Mouse (Mus musculus) neural tube, embryonic 13.5 days (tissue): ENCODE results near the gene Xk. TPM values are rescaled to one million over a fixed set of nuclear protein-coding genes. Genes with fewer than 3 reads are reported as not detected.
"Not testable (repeated sequence)": the region's sequence is repeated elsewhere in the genome, so short reads cannot be mapped to it uniquely, and the experiment has no call there.

Experiments
- ATAC-seq: fragments of 200-750 bp; cut with Nextera tagmentation; 2 replicates; pipeline ENCODE4 v1.8.0; 2017; ENCODE audit warnings: low read depth, mild to moderate bottlenecking, moderate TSS enrichment, moderate library complexity
- H3K27ac ChIP-seq: fragments of 300-500 bp; sonication (generic); replicated peaks from 2 replicates; pipeline ENCODE4 v1.5.1; 2015; ENCODE audit warnings: moderate library complexity, mild to moderate bottlenecking, inconsistent platforms
- H3K27me3 ChIP-seq: fragments of 300-500 bp; sonication (generic); 2 replicates; pipeline ENCODE4 v1.6.1; 2015; ENCODE audit warnings: mild to moderate bottlenecking, inconsistent platforms
- H3K36me3 ChIP-seq: fragments of 300-500 bp; sonication (generic); 2 replicates; pipeline ENCODE4 v1.6.1; 2015; ENCODE audit warnings: mild to moderate bottlenecking, inconsistent platforms
- H3K4me1 ChIP-seq: fragments of 300-500 bp; sonication (generic); replicated peaks from 2 replicates; pipeline ENCODE4 v1.6.1; 2015; ENCODE audit warnings: inconsistent platforms
- H3K4me2 ChIP-seq: fragments of 300-500 bp; sonication (generic); 2 replicates; pipeline ENCODE4 v1.6.1; 2015; ENCODE audit warnings: inconsistent platforms, mild to moderate bottlenecking, moderate library complexity
- H3K4me3 ChIP-seq: fragments of 300-500 bp; sonication (generic); 2 replicates; pipeline ENCODE4 v1.5.1; 2015; ENCODE audit warnings: mild to moderate bottlenecking, inconsistent platforms
- H3K9ac ChIP-seq: fragments of 300-500 bp; sonication (generic); 2 replicates; pipeline ENCODE4 v1.6.1; 2015; ENCODE audit warnings: moderate library complexity, mild to moderate bottlenecking, inconsistent platforms
- H3K9me3 ChIP-seq: fragments of 300-500 bp; sonication (generic); 2 replicates; pipeline ENCODE4 v1.6.1; 2016; ENCODE audit warnings: inconsistent platforms
- WGBS: fragments of 180-500 bp; shearing (Covaris S2); methylation state at CpG from one replicate; pipeline ENCODE4 v1.1.7; 2015; 5-methylcytosine and 5-hydroxymethylcytosine counted together
- polyA plus RNA-seq: library from polyadenylated mRNA; unstranded; fragments of >200 nt; fragmentation: Nextera tagmentation; extraction: Ambion mirVana; gene quantifications from 2 replicates; pipeline ENCODE4 v1.2.1, GENCODE M21; 2015

Gene Xk
- polyA plus RNA-seq, 1 experiment from 2014 or later = 2.7 TPM

GRCm38 (mm10) chrX:9333035-9333434 lies 60.5 kb downstream of the Xk start:
- not testable (repeated sequence) for H3K27me3 ChIP-seq, H3K4me1 ChIP-seq, H3K9me3 ChIP-seq, H3K9ac ChIP-seq, H3K4me2 ChIP-seq, ATAC-seq, H3K4me3 ChIP-seq, H3K27ac ChIP-seq, H3K36me3 ChIP-seq
- WGBS = 76% methylated on average over 2 of the region's 2 CpGs

- 52% methylated on average over 1 of the region's 1 CpGs for WGBS
These were observed 62.4 kb downstream of the Xk start for GRCm38 (mm10) chrX:9334996-9335395.

GRCm38 (mm10) chrX:9350327-9350726 lies 77.8 kb downstream of the Xk start, which contains the start of gene H2al1k:
Gene H2al1k (plus strand): TSS chrX:9350627.
- H3K9me3 ChIP-seq, H3K4me2 ChIP-seq, ATAC-seq, H3K27ac ChIP-seq, H3K9ac ChIP-seq, H3K27me3 ChIP-seq, H3K36me3 ChIP-seq, H3K4me1 ChIP-seq, H3K4me3 ChIP-seq: not testable (repeated sequence)
- no CpG with 5 or more reads among the region's 2 CpGs for WGBS

More at GRCm38 (mm10) chrX:9334996-9335395, 62.4 kb downstream of the Xk start:
- H3K4me3 ChIP-seq, H3K27ac ChIP-seq, H3K4me2 ChIP-seq, ATAC-seq, H3K27me3 ChIP-seq, H3K36me3 ChIP-seq, H3K4me1 ChIP-seq, H3K9me3 ChIP-seq, H3K9ac ChIP-seq: not testable (repeated sequence)

Other genes with a start within 250 kb of the Xk start
- gene Fthl17e, start 239.3 kb upstream of the Xk start, polyA plus RNA-seq = not detected in 2 replicates
- not detected in 2 replicates for gene Fthl17f, start 209.7 kb upstream of the Xk start, polyA plus RNA-seq
- not detected in 2 replicates for gene 4930402K13Rik, start 168.2 kb upstream of the Xk start, polyA plus RNA-seq
- 1.7 and 1.8 TPM in 2 replicates for gene Lancl3, start 72.9 kb upstream of the Xk start, polyA plus RNA-seq
- gene Gm14862, start 15.9 kb upstream of the Xk start, polyA plus RNA-seq = not detected in 2 replicates
- not detected in 2 replicates for gene H2al1m, start 11.0 kb downstream of the Xk start, polyA plus RNA-seq
- gene H2al1k, start 77.9 kb downstream of the Xk start, polyA plus RNA-seq = not detected in 2 replicates
- 1.4 TPM in 2 replicates for gene Cybb, start 215.0 kb downstream of the Xk start, polyA plus RNA-seq